Mouse (Mus musculus) C2C12 (cell line): ENCODE results near the gene Mlh1.

ENCODE experiments used
- CEBPB ChIP-seq: IDR thresholded peaks from one replicate; pipeline ENCODE4 v1.6.1; 2011; ENCODE audit warnings: low read depth, mild to moderate bottlenecking, control low read depth, moderate library complexity
- CTCF ChIP-seq: IDR thresholded peaks from one replicate; pipeline ENCODE4 v1.5.1; 2011; ENCODE audit not compliant: control insufficient read depth, insufficient read depth, insufficient read length
- MAX ChIP-seq: IDR thresholded peaks from one replicate; pipeline ENCODE4 v1.6.1; 2011; ENCODE audit warnings: mild to moderate bottlenecking, control low read depth
- MYOD1 ChIP-seq: IDR thresholded peaks from one replicate; pipeline ENCODE4 v1.6.1; 2011; ENCODE audit warnings: low read depth; ENCODE audit not compliant: control insufficient read depth, insufficient read length
- MYOG ChIP-seq: IDR thresholded peaks from one replicate; pipeline ENCODE4 v1.6.1; 2011; ENCODE audit not compliant: control insufficient read depth, insufficient read length; ENCODE audit errors: extremely low read depth
- USF1 ChIP-seq: IDR thresholded peaks from one replicate; pipeline ENCODE4 v1.6.1; 2011; ENCODE audit warnings: low read depth, mild to moderate bottlenecking, control low read depth, moderate library complexity

- TF ChIP-seq CTCF (no peak), CEBPB (no peak), MAX (no peak), MYOD1 (no peak), USF1 (no peak), MYOG (no peak)
These were observed 61.2 kb downstream of the Mlh1 start for GRCm38 (mm10) chr9:111210412-111210811.
